Mouse (Mus musculus) ovary, postnatal 36 days (tissue): ENCODE data around the gene Cela3b.

Experiments used
- DNase-seq: peaks from one replicate; pipeline ENCODE4 v3.0.0; 2022; ENCODE audit warnings: low spot score, mixed read lengths

Cela3b gene

DNA sequence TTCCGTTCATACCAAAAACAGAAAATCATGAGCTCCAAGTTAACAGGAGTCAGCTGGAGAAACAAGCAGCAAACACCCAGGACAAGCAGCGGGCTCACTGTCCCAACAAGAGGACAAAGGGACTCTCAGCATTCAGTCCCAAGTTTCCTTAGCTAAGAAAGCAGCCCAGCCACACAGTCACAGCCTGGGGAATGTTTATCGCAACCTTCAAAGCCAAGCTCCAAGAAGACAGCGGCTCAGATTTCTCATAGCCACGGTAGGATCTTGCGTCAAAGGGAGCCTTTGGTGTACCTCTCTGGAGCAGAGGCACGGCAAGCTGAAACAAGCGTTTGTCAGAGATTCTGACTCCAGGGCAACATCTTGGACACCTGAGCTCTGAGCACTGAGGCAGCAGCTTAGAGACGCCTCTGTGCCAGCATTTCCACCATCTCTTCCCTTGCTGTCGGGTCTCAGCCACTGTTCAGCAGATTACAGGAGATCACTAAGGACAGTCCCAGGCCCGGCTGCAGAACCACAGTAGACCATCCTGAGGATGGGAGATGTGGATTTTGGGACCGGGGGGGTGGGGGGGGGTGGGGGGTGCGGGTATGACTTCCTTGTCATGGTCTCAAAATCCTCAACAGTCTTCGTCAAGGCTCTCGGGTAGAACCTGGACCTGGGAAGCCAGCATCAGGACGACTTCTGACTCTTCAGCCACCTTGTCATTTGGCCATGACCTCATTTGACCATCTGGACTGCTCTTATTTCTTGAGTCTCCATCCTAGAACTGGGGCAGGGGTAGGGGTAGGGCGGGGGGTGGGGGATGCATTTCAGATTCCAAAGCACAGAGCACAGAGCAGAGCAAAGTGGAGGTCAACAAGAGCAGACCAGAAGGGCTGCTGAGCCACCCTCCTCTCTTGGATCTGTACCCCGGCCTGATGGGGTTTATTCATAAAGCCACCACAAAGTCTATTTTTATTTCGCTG is 54.7 kb downstream of the Cela3b start:
- DNase-seq: no peak

DNA sequence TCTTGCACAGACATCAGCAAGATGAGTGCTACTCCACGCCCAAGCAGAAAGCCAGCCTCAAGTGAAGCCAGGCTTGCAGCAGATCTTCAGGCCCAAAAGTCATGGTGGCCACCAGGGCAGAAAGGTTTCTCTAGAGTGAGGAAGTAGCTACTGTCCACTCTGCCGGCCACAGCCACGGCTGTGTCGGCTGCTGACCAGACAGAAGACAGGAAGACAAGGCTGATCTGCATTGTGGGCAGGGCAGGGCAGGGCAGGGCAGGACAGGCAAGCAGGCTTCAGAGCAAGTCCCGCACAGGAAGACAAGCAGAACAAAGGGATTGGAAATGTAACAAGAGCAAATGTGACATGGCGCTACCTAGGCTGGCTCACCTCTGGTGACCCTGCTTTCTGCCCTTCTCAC is 56.6 kb downstream of the Cela3b start:
- no peak for DNase-seq

DNA sequence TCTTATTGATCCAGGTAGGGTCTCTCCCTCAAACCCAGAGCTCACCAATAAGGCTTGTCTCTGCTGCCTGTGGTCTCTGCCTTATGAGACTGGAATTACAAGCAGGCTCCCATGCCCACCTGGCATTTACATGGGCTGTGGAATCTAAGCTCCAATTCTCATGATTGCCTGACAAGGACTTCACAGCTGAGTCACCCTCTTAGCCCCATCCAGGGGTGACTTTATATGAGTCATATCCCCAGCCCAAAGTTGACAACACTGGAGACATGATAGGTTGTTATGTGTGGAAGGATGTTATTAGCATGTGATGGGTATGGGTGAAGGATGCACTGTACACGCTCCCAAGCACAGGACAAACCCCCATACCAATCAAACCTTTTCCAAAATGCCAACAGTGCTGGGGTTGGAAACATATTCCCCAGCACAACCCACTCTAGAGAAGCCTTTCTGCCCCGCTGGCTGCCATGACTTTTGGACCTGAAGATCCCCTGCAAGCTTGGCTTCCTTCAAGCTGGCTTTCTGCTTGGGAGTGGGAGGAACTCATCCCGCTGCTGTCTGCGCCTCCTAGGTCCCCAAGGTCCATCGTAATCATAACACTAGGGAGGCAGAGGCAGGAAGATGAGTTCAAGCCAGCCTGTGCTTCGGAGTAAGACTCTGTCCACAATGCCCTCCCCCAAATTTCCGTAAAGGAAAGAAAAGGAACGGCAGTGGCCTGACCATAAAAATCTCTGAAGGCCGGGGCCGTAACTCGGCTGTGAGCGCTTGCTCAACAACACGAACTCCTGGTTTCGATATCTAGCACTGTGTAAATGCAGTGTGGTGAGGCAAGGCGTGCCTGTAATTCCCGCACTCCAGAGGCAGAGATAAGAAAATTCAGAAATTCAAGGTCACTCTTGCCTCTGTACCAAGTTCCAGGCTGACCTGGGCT is 58.5 kb downstream of the Cela3b start:
- DNase-seq: no peak
